Mouse (Mus musculus): ENCODE data around the gene Trpv2. TPM values are rescaled to one million over a fixed set of nuclear protein-coding genes. Genes with fewer than 3 reads are reported as not detected.
A peak's percentile ranks its signal among the peaks of the same experiment; 100 is the strongest.

Trpv2 gene
- polyA plus RNA-seq, 1 experiment from 2014 or later: 11.6 TPM

GRCm38 (mm10) chr11:62584671-62585206 is 10.5 kb downstream of the Trpv2 start:
- no peak overlapping the region for H3K9ac ChIP-seq (ENCODE audit: low read length)
- no peak overlapping the region for H3K4me2 ChIP-seq (ENCODE audit: low read length)
- no peak overlapping the region for H3K4me3 ChIP-seq (ENCODE audit: low read depth, low read length)
- DNase-seq (ENCODE audit: low spot score): no peak
- H3K9me3 ChIP-seq (ENCODE audit: control insufficient read depth, low read length): no peaks in the 10 kb centered on the region
- no peaks in the 10 kb centered on the region for H3K36me3 ChIP-seq (ENCODE audit: control insufficient read depth, insufficient read depth, low read length)
- no peak overlapping the region for H3K27ac ChIP-seq (ENCODE audit: low read depth)
- no peaks in the 10 kb centered on the region for H3K27me3 ChIP-seq (replicated peaks; ENCODE audit: control insufficient read depth, insufficient read depth, low read length)
- 62% methylated on average over 9 of the region's 9 CpGs for WGBS
- H3K4me1 ChIP-seq (replicated peaks; ENCODE audit: control insufficient read depth, insufficient read depth, low read length): no peaks in the 10 kb centered on the region
- no peak for ATAC-seq (replicated peaks; ENCODE audit: low FRiP score, low TSS enrichment, low read depth)

GRCm38 (mm10) chr11:62587034-62587433 is 12.7 kb downstream of the Trpv2 start:
- Histone ChIP-seq H3K27ac (ENCODE audit: low read depth) (no peak overlapping the region), H3K36me3 (ENCODE audit: control insufficient read depth, insufficient read depth, low read length) (no peaks in the 10 kb centered on the region), H3K9ac (ENCODE audit: low read length) (no peak overlapping the region), H3K4me1 (replicated peaks; ENCODE audit: control insufficient read depth, insufficient read depth, low read length) (no peaks in the 10 kb centered on the region), H3K27me3 (replicated peaks; ENCODE audit: control insufficient read depth, insufficient read depth, low read length) (no peaks in the 10 kb centered on the region), H3K4me2 (ENCODE audit: low read length) (no peak overlapping the region), H3K9me3 (ENCODE audit: control insufficient read depth, low read length) (no peaks in the 10 kb centered on the region), H3K4me3 (ENCODE audit: low read depth, low read length) (no peak overlapping the region)
- WGBS: 88% methylated on average over 5 of the region's 5 CpGs
- no peak for ATAC-seq (replicated peaks; ENCODE audit: low FRiP score, low TSS enrichment, low read depth)
- DNase-seq (ENCODE audit: low spot score): no peak

DNA sequence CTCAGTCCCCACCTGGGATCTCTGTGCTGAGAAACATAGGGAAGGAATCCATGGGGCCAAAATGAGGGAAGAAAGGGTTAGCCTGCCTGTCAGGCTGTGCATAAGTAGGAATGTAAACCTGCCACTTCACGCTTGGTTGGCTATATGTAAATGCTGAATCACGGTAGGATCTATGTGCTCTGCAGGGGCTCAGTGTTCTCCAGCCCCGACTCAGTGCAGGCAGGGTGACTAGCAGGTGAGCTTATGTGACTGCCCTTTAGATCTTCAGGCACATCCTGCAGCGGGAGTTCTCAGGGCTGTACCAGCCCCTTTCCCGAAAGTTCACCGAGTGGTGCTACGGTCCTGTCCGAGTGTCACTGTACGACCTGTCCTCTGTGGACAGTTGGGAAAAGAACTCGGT is 15.1 kb downstream of the Trpv2 start:
- Histone ChIP-seq H3K9me3 (ENCODE audit: control insufficient read depth, low read length) (no peaks in the 10 kb centered on the region), H3K27me3 (replicated peaks; ENCODE audit: control insufficient read depth, insufficient read depth, low read length) (no peaks in the 10 kb centered on the region), H3K4me1 (replicated peaks; ENCODE audit: control insufficient read depth, insufficient read depth, low read length) (no peaks in the 10 kb centered on the region), H3K27ac (ENCODE audit: low read depth) (no peak overlapping the region), H3K36me3 (ENCODE audit: control insufficient read depth, insufficient read depth, low read length) (no peaks in the 10 kb centered on the region), H3K9ac (ENCODE audit: low read length) (no peak overlapping the region), H3K4me3 (ENCODE audit: low read depth, low read length) (no peak overlapping the region), H3K4me2 (ENCODE audit: low read length) (no peak overlapping the region)
- WGBS: 88% methylated on average over 10 of the region's 10 CpGs
- ATAC-seq (replicated peaks; ENCODE audit: low FRiP score, low TSS enrichment, low read depth): no peak
- DNase-seq (ENCODE audit: low spot score): no peak

DNA sequence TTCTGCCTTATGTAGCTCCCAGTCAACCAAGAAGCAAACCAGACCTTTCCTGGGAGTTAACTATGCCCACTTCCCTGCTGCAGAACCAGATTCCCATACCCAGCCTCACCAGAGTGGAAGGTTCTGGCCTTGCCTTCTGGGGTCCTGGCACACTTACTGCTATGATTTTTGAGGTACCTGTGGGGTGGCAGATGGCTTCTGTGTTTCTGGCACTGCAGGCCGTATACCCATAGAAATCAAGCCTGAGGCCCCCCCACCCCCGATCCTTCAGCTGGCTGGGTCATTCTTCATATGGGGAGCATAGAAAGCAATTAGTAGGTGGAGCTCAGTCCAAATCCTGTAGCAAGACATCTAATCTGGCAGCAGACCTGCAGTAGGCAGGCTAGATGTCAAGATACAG is 16.7 kb downstream of the Trpv2 start:
- H3K9me3 ChIP-seq (ENCODE audit: control insufficient read depth, low read length): no peaks in the 10 kb centered on the region
- WGBS: 88% methylated on average over 2 of the region's 2 CpGs
- H3K4me3 ChIP-seq (ENCODE audit: low read depth, low read length): no peak overlapping the region
- no peak overlapping the region for H3K27ac ChIP-seq (ENCODE audit: low read depth)
- H3K4me2 ChIP-seq (ENCODE audit: low read length): no peak overlapping the region
- H3K9ac ChIP-seq (ENCODE audit: low read length): no peak overlapping the region
- DNase-seq (ENCODE audit: low spot score): no peak
- H3K36me3 ChIP-seq (ENCODE audit: control insufficient read depth, insufficient read depth, low read length): no peaks in the 10 kb centered on the region
- no peaks in the 10 kb centered on the region for H3K4me1 ChIP-seq (replicated peaks; ENCODE audit: control insufficient read depth, insufficient read depth, low read length)
- no peaks in the 10 kb centered on the region for H3K27me3 ChIP-seq (replicated peaks; ENCODE audit: control insufficient read depth, insufficient read depth, low read length)
- ATAC-seq (replicated peaks; ENCODE audit: low FRiP score, low TSS enrichment, low read depth): no peak

- DNase-seq (ENCODE audit: low spot score): no peak
- WGBS: 39% methylated on average over 8 of the region's 8 CpGs
- no peaks in the 10 kb centered on the region for H3K27me3 ChIP-seq (replicated peaks; ENCODE audit: control insufficient read depth, insufficient read depth, low read length)
These were observed 17.8 kb downstream of the Trpv2 start for GRCm38 (mm10) chr11:62591904-62592575.

GRCm38 (mm10) chr11:62598571-62598970 is 24.3 kb downstream of the Trpv2 start:
- DNase-seq (ENCODE audit: low spot score): no peak
- H3K27me3 ChIP-seq (replicated peaks; ENCODE audit: control insufficient read depth, insufficient read depth, low read length): no peaks in the 10 kb centered on the region

More at GRCm38 (mm10) chr11:62591904-62592575, 17.8 kb downstream of the Trpv2 start:
- Histone ChIP-seq H3K4me1 (replicated peaks; ENCODE audit: control insufficient read depth, insufficient read depth, low read length) (no peaks in the 10 kb centered on the region), H3K4me3 (ENCODE audit: low read depth, low read length) (no peak overlapping the region), H3K9ac (ENCODE audit: low read length) (no peak overlapping the region), H3K36me3 (ENCODE audit: control insufficient read depth, insufficient read depth, low read length) (no peaks in the 10 kb centered on the region), H3K27ac (ENCODE audit: low read depth) (no peak overlapping the region), H3K4me2 (ENCODE audit: low read length) (no peak overlapping the region), H3K9me3 (ENCODE audit: control insufficient read depth, low read length) (no peaks in the 10 kb centered on the region)
- ATAC-seq (replicated peaks; ENCODE audit: low FRiP score, low TSS enrichment, low read depth): peak; percentile 40; the same call in 1 of the 2 replicates

DNA sequence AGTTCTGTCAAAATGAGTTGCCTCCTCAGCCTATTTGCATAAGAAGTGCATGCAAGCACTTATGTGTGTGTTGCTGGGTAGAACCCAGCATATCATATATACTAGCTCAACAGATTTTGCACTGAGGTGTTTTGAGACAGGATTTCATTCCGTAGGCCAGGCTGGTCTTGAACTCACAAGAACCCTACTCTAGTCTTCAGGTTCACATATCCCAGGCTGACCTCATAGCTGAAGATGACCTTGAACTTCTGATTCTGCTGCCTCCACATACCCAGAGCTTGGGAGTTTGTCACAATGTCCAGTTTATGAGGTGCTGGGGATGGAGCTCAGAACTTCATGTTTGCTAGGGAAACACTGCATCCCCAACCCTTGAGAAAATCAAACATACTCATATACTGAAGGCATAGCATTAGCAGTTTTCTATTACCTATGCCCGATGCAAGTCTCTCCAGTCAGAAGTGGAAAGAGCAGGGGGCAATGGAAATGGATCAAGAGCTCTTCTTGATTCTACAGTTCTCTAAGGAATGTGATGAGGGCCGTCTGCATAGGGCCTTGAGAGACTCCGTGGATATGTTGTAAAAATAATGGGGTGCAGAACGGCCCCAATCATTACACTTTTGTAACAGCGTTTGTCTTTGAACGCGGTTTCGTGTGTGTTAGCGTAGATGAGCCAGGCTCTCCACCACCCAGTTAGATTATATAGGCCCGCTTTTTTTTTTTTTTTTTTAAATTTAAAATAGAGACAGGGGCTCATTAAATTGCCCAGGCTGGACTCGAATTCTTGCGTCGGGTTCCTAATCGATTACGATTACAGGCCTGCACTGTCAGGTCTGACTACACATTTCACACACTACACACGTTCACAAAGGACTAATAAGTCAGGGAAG is 27.7 kb downstream of the Trpv2 start:
- Histone ChIP-seq H3K9ac (ENCODE audit: low read length) (peak overlapping the region; percentile 92), H3K4me1 (replicated peaks; ENCODE audit: control insufficient read depth, insufficient read depth, low read length) (peaks cover 17% of the 10 kb centered on the region), H3K9me3 (ENCODE audit: control insufficient read depth, low read length) (no peaks in the 10 kb centered on the region), H3K4me3 (ENCODE audit: low read depth, low read length) (peak overlapping the region; percentile 84), H3K27me3 (replicated peaks; ENCODE audit: control insufficient read depth, insufficient read depth, low read length) (no peaks in the 10 kb centered on the region), H3K36me3 (ENCODE audit: control insufficient read depth, insufficient read depth, low read length) (peaks cover 36% of the 10 kb centered on the region), H3K4me2 (ENCODE audit: low read length) (peak overlapping the region; percentile 80), H3K27ac (ENCODE audit: low read depth) (peak overlapping the region; percentile 89)
- WGBS: 11% methylated on average over 17 of the region's 17 CpGs
- no peak for ATAC-seq (replicated peaks; ENCODE audit: low FRiP score, low TSS enrichment, low read depth)
- DNase-seq (ENCODE audit: low spot score): no peak

More at GRCm38 (mm10) chr11:62598571-62598970, 24.3 kb downstream of the Trpv2 start:
- 66% methylated on average over 4 of the region's 4 CpGs for WGBS
- Histone ChIP-seq H3K4me3 (ENCODE audit: low read depth, low read length) (no peak overlapping the region), H3K27ac (ENCODE audit: low read depth) (no peak overlapping the region), H3K36me3 (ENCODE audit: control insufficient read depth, insufficient read depth, low read length) (peaks cover 4% of the 10 kb centered on the region; the same call in 1 of the 2 replicates), H3K4me2 (ENCODE audit: low read length) (no peak overlapping the region), H3K9ac (ENCODE audit: low read length) (no peak overlapping the region), H3K9me3 (ENCODE audit: control insufficient read depth, low read length) (no peaks in the 10 kb centered on the region), H3K4me1 (replicated peaks; ENCODE audit: control insufficient read depth, insufficient read depth, low read length) (peaks cover 5% of the 10 kb centered on the region)
- ATAC-seq (replicated peaks; ENCODE audit: low FRiP score, low TSS enrichment, low read depth): no peak

GRCm38 (mm10) chr11:62602619-62603311 is 28.5 kb downstream of the Trpv2 start:
- peaks cover 44% of the 10 kb centered on the region for H3K36me3 ChIP-seq (ENCODE audit: control insufficient read depth, insufficient read depth, low read length)
- peaks cover 17% of the 10 kb centered on the region for H3K4me1 ChIP-seq (replicated peaks; ENCODE audit: control insufficient read depth, insufficient read depth, low read length)
- peak overlapping the region; percentile 89 for H3K27ac ChIP-seq (ENCODE audit: low read depth)
- peak overlapping the region; percentile 84 for H3K4me3 ChIP-seq (ENCODE audit: low read depth, low read length)
- ATAC-seq (replicated peaks; ENCODE audit: low FRiP score, low TSS enrichment, low read depth): peak; percentile 93
- WGBS: 0% methylated on average over 58 of the region's 58 CpGs
- peak overlapping the region; percentile 92 for H3K9ac ChIP-seq (ENCODE audit: low read length)
- no peaks in the 10 kb centered on the region for H3K27me3 ChIP-seq (replicated peaks; ENCODE audit: control insufficient read depth, insufficient read depth, low read length)
- DNase-seq (ENCODE audit: low spot score): peak; percentile 95
- peak overlapping the region; percentile 80 for H3K4me2 ChIP-seq (ENCODE audit: low read length)
- H3K9me3 ChIP-seq (ENCODE audit: control insufficient read depth, low read length): no peaks in the 10 kb centered on the region

Data from intestine, embryonic 14.5 days (tissue).